Mouse (Mus musculus) kidney, adult 2 months (tissue): ENCODE data around the gene Arhgef10l.

Experiments
- CTCF ChIP-seq: fragments of 200-500 bp; conservative IDR thresholded peaks from 2 replicates; pipeline ENCODE4 v1.5.1; 2011; ENCODE audit warnings: low read depth, mild to moderate bottlenecking, control low read depth, low read length, moderate library complexity, mixed read lengths; ENCODE audit not compliant: insufficient read depth, insufficient read length
- POLR2A ChIP-seq: fragments of 200-500 bp; IDR thresholded peaks from one replicate; pipeline ENCODE4 v1.6.1; 2011; ENCODE audit warnings: low read depth, low read length, control low read depth

GRCm38 (mm10) chr4:140606197-140606596 lies 59.6 kb downstream of the Arhgef10l start:
- no peak for TF ChIP-seq POLR2A
- TF ChIP-seq CTCF = no peak
